Mouse (Mus musculus) adrenal gland, postnatal 14 days (tissue): Measurements from ENCODE around the gene Sptbn1. TPM values are rescaled to one million over a fixed set of nuclear protein-coding genes. Genes with fewer than 3 reads are reported as not detected.
A peak's percentile ranks its signal among the peaks of the same experiment; 100 is the strongest.
"Not testable (repeated sequence)": the region's sequence is repeated elsewhere in the genome, so short reads cannot be mapped to it uniquely, and the experiment has no call there.

Experiments
- DNase-seq: peaks from one replicate; pipeline ENCODE4 v3.0.0; 2021; ENCODE audit warnings: mixed read lengths
- total RNA-seq: library from RNA; stranded (reverse); gene quantifications from 2 replicates; pipeline ENCODE4 v1.2.3, GENCODE M21; 2021

The Sptbn1 gene
- total RNA-seq, 1 experiment from 2014 or later = 336 TPM

DNA sequence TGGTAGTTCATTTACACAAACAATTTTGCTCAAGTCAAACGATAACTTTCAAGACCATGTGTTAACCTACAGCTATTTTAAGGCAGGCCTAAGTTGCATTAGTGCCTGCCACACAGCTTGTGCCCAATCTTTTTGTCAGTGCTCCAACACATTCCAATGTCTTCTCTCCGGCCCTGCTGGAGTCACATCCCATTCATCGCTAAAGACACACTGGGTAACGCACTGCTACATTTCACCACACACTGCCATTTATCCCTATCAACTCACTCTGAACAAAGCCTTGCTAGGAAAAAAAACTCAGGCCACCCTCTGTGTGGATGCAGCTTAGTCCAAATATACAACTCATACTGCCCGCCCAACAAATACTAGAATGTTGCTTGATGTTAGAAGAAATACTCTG is 11.5 kb downstream of the Sptbn1 start:
- no peak for DNase-seq

DNA sequence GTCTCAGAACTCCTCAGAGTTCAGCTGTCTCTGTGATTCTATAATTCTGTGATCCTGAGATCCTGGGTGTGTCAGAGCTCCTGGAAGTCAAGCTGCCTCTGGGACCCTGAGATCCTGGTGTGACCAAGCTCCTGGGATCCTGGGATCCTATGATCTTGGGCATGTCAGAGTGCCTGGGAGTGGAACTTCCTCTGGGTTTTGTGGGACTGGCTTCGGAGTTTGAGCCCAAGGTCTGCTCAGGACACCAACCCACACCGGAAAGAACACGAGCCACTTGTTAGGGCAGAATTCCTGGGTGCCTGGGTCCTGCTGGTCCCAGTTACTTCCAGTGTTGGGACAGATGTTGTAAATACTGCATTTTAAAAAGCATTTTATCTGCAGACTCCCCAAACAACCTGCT is 12.8 kb downstream of the Sptbn1 start:
- not testable (repeated sequence) for DNase-seq

DNA sequence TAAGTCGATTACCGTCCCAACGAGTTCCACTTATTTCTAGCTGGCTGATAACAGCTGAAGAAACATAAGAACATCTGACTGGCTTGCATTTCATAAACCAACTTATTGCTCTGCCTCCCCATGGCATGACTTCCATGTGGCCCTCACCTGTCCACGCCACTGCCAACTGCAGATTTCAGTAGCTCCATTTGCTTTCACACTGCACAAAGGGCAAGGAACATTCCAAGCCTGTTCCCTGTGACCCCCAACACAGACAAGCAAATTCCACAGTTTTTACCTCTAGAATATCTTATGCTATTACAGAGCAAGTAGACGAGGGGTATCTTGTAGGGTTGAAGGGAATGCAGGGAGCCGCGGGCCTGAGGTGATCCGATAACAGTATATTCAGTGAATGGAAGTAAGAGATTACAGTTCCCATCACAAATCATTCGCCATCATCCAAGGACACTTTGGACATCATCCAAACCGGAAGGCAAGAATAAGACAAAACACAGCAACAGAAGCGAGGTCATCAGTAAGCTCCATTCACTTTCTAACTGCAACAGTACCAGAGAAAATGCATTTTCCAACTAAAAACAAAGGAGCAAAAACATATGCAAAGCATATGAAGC is 16.6 kb downstream of the Sptbn1 start:
- DNase-seq = peak; percentile 61

DNA sequence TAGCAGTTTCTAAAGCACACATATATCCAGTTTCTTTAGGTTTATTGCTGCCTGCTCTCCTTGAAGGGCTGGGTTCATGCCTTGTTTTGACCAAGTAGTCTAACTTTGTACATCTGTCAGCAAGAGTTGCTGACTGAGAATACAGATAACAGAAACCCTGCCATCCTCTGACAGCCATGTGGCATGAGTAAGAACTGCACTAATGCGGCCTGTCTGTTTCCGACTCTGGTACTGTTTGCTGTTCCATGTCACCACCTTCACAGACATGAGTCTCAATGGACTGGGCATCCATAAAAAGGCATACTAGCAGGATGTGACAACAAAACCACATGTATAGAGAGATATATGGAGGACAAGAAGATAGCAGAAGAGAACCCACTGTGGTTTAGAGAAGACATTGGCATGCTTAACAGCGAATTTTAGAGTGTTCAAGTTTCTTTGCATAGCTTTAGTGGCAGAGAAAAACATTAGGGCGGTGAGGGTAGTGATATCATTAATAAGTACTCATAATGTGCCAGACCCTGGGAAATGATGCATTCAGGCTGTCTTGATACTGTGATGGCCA is 18.4 kb downstream of the Sptbn1 start:
- DNase-seq = no peak

DNA sequence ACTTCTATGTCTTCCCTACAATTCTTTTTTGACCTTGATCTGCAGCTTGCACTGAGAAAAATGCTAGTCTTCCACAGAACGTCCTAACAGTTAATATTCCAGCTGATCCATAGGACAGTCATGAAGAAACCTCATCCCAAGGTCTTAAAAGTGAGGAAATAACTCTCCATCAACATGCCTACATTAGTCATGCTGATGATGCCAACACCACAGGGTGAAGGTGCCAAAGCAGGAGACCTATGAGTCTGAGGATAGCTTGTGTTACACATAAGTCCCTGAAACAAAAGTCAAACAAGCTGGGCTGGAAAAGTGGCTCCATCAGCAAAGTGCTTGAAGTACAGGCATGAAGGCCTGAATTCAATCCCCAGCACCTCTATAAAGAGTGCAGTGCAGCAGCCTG is 20.9 kb downstream of the Sptbn1 start:
- peak; percentile 64 for DNase-seq

DNA sequence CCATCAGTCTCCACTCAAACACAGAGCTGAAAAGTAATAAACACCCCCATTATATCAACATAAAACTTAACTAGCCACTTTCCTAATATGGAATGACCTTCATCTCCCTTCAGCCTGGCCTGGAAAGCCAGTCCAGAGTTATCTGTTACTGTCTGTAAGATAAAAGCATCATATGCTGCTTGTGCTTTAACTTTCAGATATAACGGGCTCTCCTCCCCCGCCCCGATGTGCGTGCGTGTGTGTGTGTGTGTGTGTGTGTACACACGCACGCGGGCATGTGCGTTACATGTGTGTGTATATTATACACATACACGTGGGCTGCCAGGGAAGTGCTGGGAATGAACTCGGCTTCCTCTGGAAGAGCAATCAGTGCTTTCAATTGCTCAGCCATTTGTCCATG is 21.8 kb downstream of the Sptbn1 start:
- DNase-seq = no peak

DNA sequence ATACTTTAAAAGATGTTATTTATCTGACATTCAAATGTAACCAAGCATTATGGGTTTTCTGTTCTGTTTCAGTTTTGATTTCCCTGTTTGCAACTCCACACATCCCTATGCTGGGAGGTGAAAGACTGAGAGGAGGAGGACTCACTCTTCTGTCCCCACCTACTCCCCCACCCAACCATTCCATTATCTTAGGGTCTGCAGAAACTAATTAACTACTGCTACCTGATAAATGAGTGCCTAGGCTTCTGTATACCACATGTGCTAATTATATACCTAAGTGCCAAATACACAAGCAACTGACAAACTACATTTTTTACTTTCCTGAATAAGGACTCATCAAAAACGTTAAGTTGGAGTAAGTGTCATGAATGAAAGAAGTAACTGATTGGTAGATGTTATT is 23.8 kb downstream of the Sptbn1 start:
- DNase-seq = no peak

DNA sequence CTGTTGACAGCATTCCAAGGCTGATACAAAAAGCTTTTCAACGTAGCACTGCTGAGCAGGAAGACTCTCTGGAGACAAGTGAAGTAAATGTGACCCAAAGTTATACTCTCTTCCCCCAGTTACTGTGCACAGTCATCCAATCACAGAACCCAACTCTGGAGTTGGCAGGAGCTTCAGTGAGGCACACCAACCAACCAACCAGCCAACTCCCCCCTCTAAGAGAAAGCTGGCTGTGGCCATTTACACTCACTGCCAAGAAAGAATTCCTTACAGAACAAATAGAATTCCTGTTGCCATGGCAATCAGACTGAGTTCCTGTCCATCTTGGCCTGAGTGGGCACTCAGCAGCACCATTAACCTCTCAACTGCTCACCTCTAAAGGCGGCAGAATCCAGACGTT is 24.4 kb downstream of the Sptbn1 start:
- DNase-seq = peak; percentile 74

DNA sequence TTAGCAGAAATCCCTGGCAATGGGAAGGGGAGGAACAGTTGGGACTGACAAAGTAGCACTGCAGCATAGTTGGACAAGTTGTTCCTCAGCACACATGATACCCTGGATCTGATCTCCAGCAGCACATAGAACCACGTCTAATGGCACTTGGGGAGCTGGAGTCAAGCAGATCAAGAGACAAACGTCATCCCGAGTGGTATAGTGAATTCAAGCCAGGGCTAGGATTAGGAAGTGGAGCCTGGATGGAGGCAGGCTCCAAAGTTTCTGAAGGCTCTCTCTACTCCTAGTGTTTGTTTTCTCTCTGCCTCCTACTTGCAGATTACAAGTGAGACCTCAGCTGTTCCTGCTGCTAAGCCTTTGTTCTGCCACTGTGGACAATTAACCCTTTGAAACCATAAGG is 27.1 kb downstream of the Sptbn1 start:
- DNase-seq = no peak

DNA sequence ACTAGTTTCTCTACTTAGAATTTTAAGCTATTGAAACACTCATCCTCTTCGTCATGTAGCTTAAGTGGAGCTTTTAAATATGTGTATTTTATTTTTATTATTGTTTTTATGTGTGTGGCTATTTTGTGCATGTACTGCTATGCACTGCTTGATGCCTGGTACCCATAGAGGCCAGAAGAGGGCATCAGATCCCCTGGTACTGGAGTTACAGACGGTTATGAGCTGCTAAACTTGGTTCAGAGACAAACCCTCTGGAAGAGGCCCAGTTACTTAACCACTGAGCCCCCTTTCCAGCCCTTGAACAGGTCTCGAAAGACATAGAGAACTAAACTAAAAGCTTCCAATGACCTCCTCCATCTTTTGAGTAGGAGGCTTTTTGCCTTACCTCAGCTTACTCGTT is 30.0 kb downstream of the Sptbn1 start:
- DNase-seq = peak; percentile 58

DNA sequence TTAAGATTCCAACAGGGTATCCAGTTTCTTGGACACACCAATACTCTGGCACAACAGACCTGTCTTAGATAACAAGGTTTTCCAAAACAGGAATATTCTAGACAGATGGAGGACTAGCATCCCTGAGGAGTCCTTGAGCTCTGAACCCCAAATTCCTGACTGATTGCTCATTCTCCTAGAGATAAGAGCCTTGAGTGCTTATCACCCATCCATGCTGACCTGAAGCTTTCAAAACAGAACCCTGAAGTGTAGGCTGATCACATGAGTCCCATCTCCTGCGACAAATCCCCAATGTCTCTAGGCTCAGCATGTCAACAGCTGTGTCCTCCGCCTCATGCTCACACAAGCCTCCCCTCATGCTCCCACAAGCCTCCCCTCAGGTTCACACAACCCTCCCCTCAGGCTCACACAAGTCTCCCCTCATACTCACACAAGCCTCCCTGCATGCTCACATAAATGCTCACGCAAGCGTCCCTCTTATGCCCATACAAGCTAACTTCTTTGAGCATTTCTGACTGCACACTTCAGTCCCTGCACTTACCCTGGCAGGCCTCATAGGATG is 31.2 kb downstream of the Sptbn1 start:
- no peak for DNase-seq

DNA sequence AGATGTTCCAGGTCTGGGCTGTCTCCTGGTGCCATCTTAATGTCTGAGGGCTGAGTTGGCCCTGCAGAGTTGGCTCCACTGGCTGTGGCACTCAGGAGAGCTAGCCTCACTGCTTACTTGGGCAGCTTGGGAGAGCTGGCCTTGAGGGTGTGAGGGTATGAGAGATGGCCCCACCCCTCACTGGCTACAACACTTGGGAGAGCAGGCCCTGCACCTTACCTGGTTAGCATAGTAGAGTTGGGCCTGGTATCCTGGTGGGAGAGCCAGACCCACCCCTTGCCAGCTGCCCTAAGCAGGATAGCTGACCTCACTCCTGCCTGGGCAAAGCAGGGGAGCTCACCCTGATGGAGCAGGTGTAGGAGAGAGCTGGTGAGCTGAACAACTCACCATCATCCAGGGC is 32.3 kb downstream of the Sptbn1 start:
- no peak for DNase-seq

DNA sequence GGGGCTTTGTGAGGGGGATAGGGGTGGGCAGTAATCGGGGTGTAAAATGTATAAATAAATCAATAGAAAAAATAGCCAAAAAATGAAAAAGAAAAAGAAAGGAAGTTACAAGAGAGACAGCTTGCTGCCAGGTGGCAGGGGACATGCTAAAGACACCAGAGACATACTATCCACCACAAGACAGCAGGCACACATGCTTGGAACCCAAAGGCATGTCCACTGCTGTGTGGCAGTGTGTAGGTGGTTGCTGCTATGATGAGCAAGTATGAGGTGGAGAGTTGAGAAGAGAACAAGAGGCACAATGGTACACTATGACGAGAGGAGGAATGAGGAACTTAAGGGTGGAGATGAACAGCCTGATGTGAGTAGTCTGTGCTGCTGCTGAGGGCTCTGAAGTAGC is 32.8 kb downstream of the Sptbn1 start:
- no peak for DNase-seq

DNA sequence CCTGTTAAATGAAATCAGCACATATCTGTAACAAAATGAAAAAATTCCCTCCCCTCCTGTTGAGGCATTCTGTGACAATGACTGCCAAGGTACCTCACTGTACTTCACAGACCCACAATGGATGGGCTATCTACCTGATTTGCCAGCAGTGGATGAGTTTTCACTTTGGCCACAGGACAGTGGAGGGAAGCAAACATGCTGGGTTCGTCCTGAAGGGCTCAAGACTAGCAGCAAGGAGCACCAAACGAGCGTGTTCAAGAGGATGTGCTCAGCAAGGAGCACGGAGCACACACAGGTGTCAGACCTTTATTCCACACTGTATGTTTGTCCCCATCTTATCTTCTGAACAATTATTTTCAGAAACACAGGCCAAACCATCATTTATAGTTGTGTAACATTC is 34.0 kb downstream of the Sptbn1 start:
- no peak for DNase-seq

DNA sequence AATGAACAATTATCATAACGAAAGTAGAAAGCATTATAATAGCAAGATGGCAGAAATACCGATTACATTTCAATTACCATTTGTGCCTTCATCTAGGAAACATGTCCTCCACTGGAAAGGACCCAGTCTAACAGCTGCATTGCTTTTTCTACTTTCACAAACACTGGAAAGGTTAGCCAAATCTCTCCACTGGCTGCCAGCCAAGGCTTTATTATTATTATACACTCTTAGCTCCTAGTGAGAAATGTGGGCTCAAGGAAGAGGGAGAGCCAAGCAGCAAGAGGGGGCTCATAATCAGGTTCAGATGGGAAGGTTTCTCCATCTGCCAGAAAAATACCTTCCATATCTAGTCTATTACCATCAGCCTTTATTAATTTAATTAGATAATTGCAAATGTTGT is 35.9 kb downstream of the Sptbn1 start:
- DNase-seq = peak; percentile 70

DNA sequence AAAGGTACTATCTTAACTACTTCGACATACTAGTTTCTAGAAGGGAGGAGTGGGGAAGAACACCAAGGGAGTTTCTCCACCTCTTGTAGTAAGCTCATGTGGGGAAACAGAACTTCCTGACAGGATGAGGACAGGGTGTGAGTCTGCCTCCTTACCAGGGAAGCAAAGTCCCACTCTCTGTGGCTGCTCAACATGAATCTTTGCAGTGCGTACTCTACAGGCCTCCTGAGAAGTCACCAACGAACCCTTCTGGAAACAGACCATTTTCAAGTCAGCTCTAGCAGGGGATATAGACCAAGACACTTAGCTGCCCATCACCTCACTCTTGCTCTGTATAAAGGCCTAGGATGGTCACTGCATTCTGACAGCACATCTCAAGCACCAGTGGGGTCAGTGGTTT is 36.6 kb downstream of the Sptbn1 start:
- DNase-seq = no peak

DNA sequence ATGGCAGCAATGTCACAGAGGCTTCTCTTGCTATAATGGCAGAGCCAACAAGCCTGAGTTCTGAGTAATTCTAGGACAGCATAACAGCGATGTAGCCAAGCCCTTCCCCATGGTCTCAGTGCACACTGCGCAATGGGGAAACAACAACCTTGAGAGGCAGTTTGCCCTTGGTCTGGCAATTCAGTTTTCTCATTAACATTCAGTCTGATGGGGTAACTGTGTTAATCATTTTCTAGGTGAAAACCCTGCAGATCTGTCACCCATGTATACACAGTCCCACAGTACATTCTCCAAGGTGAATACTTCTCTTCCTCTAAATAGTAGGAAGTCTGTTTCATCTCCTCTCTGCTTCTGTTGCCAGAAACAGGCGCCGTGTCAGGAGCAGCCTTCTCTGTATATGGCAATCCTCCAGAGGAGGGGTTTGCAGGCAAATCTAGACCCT is 37.6 kb downstream of the Sptbn1 start:
- peak; percentile 72 for DNase-seq

DNA sequence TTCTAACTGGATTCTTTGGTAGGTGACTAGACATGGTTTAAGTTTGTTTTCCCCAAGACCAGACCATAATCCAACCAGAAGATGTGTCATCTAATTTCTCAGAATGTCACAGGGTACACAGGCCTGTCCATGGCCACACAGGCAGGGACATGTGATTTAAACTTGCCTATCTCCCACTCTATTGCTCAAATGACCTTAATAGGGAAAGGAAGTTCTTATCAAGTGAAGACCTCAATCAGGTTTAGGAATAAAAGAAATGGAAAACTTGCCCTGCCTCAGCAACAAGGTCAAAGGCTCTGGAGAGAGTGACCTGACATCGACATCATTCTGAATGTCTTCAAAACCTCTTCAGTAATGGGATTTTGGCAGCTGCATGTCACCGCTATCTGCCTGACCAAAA is 41.2 kb downstream of the Sptbn1 start:
- no peak for DNase-seq

DNA sequence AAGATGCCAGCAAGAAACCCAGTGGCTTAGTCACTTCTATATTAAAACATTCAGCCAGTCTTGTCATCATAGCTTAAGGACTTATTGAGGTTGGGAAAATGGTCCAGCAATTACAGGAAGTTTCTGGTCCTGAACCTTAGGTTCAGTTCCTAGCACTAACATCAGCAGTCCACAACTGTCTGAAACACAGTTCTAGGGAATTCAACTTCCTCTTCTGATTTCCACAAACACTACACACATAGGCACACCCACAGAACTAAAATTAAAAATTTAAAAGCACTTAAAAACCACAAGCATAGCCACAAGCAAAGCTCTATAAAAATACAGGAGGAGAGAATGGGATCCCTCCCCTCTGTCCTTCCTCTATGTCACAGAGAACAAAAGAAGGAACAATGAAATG is 43.4 kb downstream of the Sptbn1 start:
- DNase-seq = no peak

DNA sequence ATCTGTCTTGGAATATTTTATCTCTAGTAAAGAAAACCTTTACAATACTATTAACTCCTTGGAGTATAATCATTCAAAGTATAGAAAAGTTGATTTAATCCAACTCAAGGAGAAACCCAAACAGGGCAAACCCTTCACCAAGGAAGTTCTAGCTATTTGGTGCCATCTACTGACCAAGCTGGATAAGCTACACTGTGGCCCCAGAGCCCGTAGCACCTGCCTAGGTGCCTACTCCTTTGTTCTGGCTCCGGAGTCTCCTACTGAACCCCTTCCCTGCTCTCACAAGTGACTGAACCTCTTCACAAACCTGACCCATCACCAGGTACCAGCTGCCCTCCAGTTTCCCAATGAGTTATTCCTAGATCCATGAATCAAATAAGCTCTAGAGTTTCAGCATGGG is 45.3 kb downstream of the Sptbn1 start:
- peak; percentile 31 for DNase-seq

DNA sequence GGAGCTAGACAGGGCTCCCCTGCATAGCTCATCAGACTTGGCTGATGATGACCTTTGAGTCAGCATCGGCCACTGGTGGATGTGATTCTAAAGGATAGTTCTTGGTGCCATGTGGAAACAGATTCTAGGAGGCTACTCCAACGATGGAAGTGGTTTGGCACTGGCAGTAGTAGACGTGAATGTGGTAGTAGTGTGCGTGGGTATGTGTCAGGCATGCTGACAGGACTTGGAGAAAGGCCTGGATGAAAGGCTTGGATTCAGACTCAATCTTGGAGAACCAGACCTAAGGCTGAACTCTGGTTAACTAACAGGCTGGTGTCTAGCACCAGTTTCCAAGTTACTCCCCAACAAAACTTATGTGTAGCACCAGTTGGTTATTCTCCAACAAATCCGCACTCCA is 46.9 kb downstream of the Sptbn1 start:
- no peak for DNase-seq

DNA sequence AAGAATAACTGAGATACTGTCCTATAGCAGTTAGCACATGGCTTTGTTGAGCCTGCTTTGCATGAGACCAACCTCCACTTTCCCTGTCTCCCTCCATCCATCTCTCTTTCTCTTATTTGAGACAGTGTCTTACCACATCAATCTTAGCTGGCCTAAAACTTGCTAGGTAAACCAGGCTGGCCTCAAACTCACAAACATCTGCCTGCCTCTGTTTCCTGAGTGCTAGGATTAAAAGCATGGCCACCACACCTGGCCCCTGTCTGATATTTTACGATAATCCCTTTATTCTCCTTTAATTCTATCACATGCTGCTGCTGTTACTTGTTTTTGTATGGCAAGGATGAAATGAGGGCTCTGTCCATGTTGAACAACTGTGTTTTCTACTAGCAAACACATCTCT is 49.6 kb downstream of the Sptbn1 start:
- no peak for DNase-seq

DNA sequence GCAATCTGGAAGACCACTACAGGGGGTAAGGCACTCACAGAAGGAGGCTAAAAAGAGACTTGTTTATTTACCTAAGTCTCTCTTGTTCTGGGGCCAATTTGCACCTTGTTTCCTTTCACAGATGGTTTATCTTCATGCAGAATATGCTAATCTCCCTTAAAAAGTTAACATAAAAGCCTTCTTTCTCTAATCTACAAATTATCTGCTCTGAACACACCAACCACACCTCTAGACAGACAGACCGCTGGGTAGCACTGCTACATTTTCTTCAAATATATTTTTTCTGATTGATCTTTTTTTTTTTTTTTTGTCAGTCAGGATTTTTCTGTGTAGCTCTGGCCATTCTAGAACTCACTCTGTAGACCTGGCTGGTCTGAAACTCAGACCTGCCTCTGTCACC is 50.5 kb downstream of the Sptbn1 start:
- DNase-seq = no peak

DNA sequence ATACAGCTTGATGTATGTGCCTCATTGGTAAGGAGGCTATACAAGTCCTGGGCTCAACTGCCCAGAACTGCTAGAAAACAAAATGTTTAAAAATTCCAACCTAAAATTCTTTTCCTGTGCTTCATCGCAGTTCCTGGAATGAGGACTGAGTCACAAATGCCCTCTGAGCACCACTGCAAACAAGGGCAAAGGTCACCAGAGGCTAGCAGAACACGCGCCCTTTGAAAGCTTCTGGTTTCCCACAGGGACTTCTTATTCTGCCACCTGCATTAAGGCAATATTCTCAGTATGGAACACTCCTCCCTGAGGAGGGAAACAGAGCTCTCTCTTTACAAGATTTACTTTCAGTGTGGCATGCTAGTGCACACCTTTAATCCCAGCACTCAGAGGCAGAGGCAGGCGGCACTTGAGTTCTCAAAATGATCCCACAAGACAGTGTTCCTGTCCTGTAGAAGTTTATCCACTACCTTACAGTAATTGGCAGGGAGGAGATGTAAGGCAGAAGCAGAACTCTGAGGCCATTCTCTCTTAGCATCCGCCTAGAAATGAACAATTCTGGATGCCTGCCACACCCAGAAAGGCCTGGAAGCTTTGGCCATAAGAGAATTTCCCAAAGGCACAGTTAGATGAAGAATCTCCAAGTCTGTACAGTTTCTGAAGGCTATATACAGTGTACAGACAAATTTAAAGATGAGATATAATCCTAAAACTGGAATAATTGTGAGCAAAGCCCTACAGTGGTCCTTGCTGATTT is 56.1 kb downstream of the Sptbn1 start:
- DNase-seq = no peak
